ENCODE assay signal across 16 mouse cellular contexts in the genomic region with DNA sequence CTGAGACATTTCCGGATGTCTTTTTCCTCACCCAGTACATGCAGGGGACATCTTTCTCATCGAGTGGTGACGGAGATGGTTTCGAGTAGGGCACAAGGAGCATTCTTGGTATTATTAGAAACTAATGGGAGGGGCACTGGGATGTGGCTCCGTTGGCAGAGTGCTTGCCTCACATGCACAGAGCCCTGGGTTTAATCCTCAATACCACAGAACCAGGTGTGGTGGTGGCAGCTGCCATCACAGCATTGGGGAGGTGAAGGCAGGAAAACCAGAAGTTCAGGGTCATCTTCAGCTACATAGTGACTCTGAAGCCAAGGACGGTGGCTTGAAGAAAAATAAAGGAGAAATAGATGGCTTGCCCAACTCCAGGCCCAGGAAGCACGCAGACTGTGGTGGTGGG. TPM values are rescaled to one million over a fixed set of nuclear protein-coding genes. Genes with fewer than 3 reads are reported as not detected.
DNase-seq lines count a peak whose midpoint lies in the region; ATAC-seq and TF ChIP-seq lines count a peak whose summit lies in the region.
"Had no signal": no experiment of that assay in that cellular context is flagged by ENCODE, and none has a peak within 500 bp of the region (broad histone marks: within the 10 kb centered on the region; RNA-seq: fewer than 3 reads in every experiment).

No protein-coding gene starts in this region.

- H3K4me3 ChIP-seq in heart, embryonic 15.5 days, result no peak overlapping the region
- no peak overlapping the region for H3K4me3 ChIP-seq in lung, embryonic 14.5 days (ENCODE audit: low read depth, low read length)
- no peak overlapping the region for H3K4me3 ChIP-seq in intestine, postnatal 0 days (ENCODE audit: low read depth, low read length)
- no peak overlapping the region for H3K4me3 ChIP-seq in stomach, embryonic 15.5 days (replicated peaks)
- H3K4me3 ChIP-seq: forebrain, embryonic 13.5 days; limb, embryonic 15.5 days had no signal

- H3K4me1 ChIP-seq in heart, embryonic 15.5 days (replicated peaks), result peaks cover 23% of the 10 kb centered on the region
- H3K4me1 ChIP-seq in lung, embryonic 14.5 days (ENCODE audit: insufficient read depth), result peaks cover 14% of the 10 kb centered on the region
- peaks cover 14% of the 10 kb centered on the region for H3K4me1 ChIP-seq in intestine, postnatal 0 days (replicated peaks; ENCODE audit: control insufficient read depth, insufficient read depth, low read length)
- peaks cover 43% of the 10 kb centered on the region for H3K4me1 ChIP-seq in stomach, embryonic 15.5 days
- H3K4me1 ChIP-seq: forebrain, embryonic 13.5 days had no signal

- peak overlapping the region; percentile 46 for H3K27ac ChIP-seq in heart, embryonic 15.5 days
- peak overlapping the region; percentile 75 for H3K27ac ChIP-seq in lung, embryonic 14.5 days (ENCODE audit: low read depth)
- H3K27ac ChIP-seq in intestine, postnatal 0 days (ENCODE audit: low read depth, low read length), result peak overlapping the region; percentile 50; the same call in 1 of the 2 replicates
- H3K27ac ChIP-seq in stomach, embryonic 15.5 days, result peak overlapping the region; percentile 58
- H3K27ac ChIP-seq: forebrain, embryonic 13.5 days; hindbrain, postnatal 0 days; limb, embryonic 15.5 days had no signal

- no peak overlapping the region for H3K9ac ChIP-seq in heart, embryonic 15.5 days
- no peak overlapping the region for H3K9ac ChIP-seq in lung, embryonic 14.5 days
- no peak overlapping the region for H3K9ac ChIP-seq in intestine, postnatal 0 days (ENCODE audit: low read depth, low read length)
- no peak overlapping the region for H3K9ac ChIP-seq in stomach, embryonic 15.5 days
- H3K9ac ChIP-seq: forebrain, embryonic 13.5 days; limb, embryonic 15.5 days had no signal

- H3K36me3 ChIP-seq in heart, embryonic 15.5 days, result no peaks in the 10 kb centered on the region
- no peaks in the 10 kb centered on the region; the same call in 1 of the 2 replicates for H3K36me3 ChIP-seq in lung, embryonic 14.5 days (ENCODE audit: insufficient read depth)
- H3K36me3 ChIP-seq in intestine, postnatal 0 days (ENCODE audit: control insufficient read depth, insufficient read depth), result peaks cover 2% of the 10 kb centered on the region; the same call in 1 of the 2 replicates
- H3K36me3 ChIP-seq in stomach, embryonic 15.5 days, result no peaks in the 10 kb centered on the region
- H3K36me3 ChIP-seq: limb, embryonic 15.5 days had no signal

- TF ChIP-seq CTCF in lung, embryonic 14.5 days (IDR thresholded peaks at IDR 0.05; ENCODE audit: low read depth), result no peak
- TF ChIP-seq CTCF in intestine, postnatal 0 days (IDR thresholded peaks at IDR 0.05; ENCODE audit: low read depth), result no peak

- peaks cover 21% of the 10 kb centered on the region for H3K27me3 ChIP-seq in heart, embryonic 15.5 days
- peaks cover 9% of the 10 kb centered on the region; the same call in 1 of the 2 replicates for H3K27me3 ChIP-seq in lung, embryonic 14.5 days (ENCODE audit: insufficient read depth, low read length)
- H3K27me3 ChIP-seq in intestine, postnatal 0 days (replicated peaks; ENCODE audit: control insufficient read depth, insufficient read depth, low read length), result no peaks in the 10 kb centered on the region
- H3K27me3 ChIP-seq in stomach, embryonic 15.5 days (replicated peaks), result no peaks in the 10 kb centered on the region; the same call in 1 of the 2 replicates

- WGBS in heart, embryonic 15.5 days, result 52% methylated on average over 7 of the region's 7 CpGs
- WGBS in lung, embryonic 14.5 days, result 60% methylated on average over 7 of the region's 7 CpGs
- WGBS in intestine, postnatal 0 days, result 44% methylated on average over 7 of the region's 7 CpGs
- WGBS in stomach, embryonic 15.5 days, result 58% methylated on average over 7 of the region's 7 CpGs

- 0 out of 2 replicates have a peak overlapping the region, but pooled peaks have one; percentile 8 for H3K4me2 ChIP-seq in heart, embryonic 15.5 days
- no peak overlapping the region for H3K4me2 ChIP-seq in lung, embryonic 14.5 days
- no peak overlapping the region for H3K4me2 ChIP-seq in intestine, postnatal 0 days (replicated peaks; ENCODE audit: low read depth)
- H3K4me2 ChIP-seq in stomach, embryonic 15.5 days, result no peak overlapping the region
- H3K4me2 ChIP-seq: forebrain, embryonic 13.5 days; limb, embryonic 15.5 days had no signal

- DNase-seq in heart, adult 9 months (ENCODE audit: low spot score in 2 of 2), result no peak
- no peak for DNase-seq in lung, embryonic 14.5 days
- DNase-seq in lung, postnatal 4 days, result no peak
- DNase-seq: cerebellum, adult 9-10 months; kidney, adult 8-10 months; kidney, postnatal 36 days; lung, postnatal 36 days; retina, postnatal 1 day; thymus, postnatal 36 days had no signal

- no peaks in the 10 kb centered on the region for H3K9me3 ChIP-seq in heart, embryonic 15.5 days (replicated peaks)
- no peaks in the 10 kb centered on the region for H3K9me3 ChIP-seq in lung, embryonic 14.5 days (ENCODE audit: low read depth, low read length)
- H3K9me3 ChIP-seq in intestine, postnatal 0 days (ENCODE audit: control insufficient read depth), result no peaks in the 10 kb centered on the region
- H3K9me3 ChIP-seq in stomach, embryonic 15.5 days, result no peaks in the 10 kb centered on the region
- H3K9me3 ChIP-seq: forebrain, embryonic 13.5 days; limb, embryonic 15.5 days had no signal

- no peak for ATAC-seq in heart, embryonic 15.5 days (replicated peaks; ENCODE audit: insufficient number of reproducible peaks, insufficient read depth, low FRiP score, low read depth)
- no peak for ATAC-seq in lung, embryonic 14.5 days (ENCODE audit: insufficient read depth)
- ATAC-seq in intestine, postnatal 0 days, result no peak
- no peak for ATAC-seq in stomach, embryonic 15.5 days (ENCODE audit: insufficient read depth, low FRiP score, low read depth)
- no peak for ATAC-seq in inflammation-experienced regulatory T-cells, adult 6 months
- ATAC-seq: forebrain, embryonic 13.5 days; hindbrain, postnatal 0 days had no signal

RNA-seq across cellular contexts. Expression of a gene that starts 25.0 kb away (rescaled TPM):
- 0.60 and 1.0 TPM in 2 replicates for polyA plus RNA-seq in heart, embryonic 15.5 days (2015; fragmentation: Nextera tagmentation; extraction: Ambion mirVana)
- 0.13 TPM in 1 of 2 replicates, not detected in the other for polyA plus RNA-seq in lung, embryonic 14.5 days (2014; fragmentation: Nextera tagmentation; extraction: Ambion mirVana)
- polyA plus RNA-seq in intestine, postnatal 0 days (2015; fragmentation: Nextera tagmentation; extraction: Ambion mirVana), result 0.35 and 0.77 TPM in 2 replicates
- 0.12 and 0.37 TPM in 2 replicates for polyA plus RNA-seq in stomach, embryonic 15.5 days (2015; fragmentation: Nextera tagmentation; extraction: Ambion mirVana)
- polyA plus RNA-seq in inflammation-experienced regulatory T-cells, adult 6 months (2017; shearing (Covaris generic)), result not detected

RNA-seq across cellular contexts. Expression of a gene that starts 25.8 kb away (rescaled TPM):
- 0.96 and 1.2 TPM in 2 replicates for polyA plus RNA-seq in heart, embryonic 15.5 days (2015; fragmentation: Nextera tagmentation; extraction: Ambion mirVana)
- polyA plus RNA-seq in lung, embryonic 14.5 days (2014; fragmentation: Nextera tagmentation; extraction: Ambion mirVana), result 2.4 TPM in 2 replicates
- 6.1 and 7.7 TPM in 2 replicates for polyA plus RNA-seq in intestine, postnatal 0 days (2015; fragmentation: Nextera tagmentation; extraction: Ambion mirVana)
- 3.5 and 4.0 TPM in 2 replicates for polyA plus RNA-seq in stomach, embryonic 15.5 days (2015; fragmentation: Nextera tagmentation; extraction: Ambion mirVana)
- not detected for polyA plus RNA-seq in inflammation-experienced regulatory T-cells, adult 6 months (2017; shearing (Covaris generic))

RNA-seq across cellular contexts. Expression of a gene that starts 39.9 kb away (rescaled TPM):
- polyA plus RNA-seq in heart, embryonic 15.5 days (2015; fragmentation: Nextera tagmentation; extraction: Ambion mirVana), result 17.0 and 20.5 TPM in 2 replicates
- 22.1 and 26.8 TPM in 2 replicates for polyA plus RNA-seq in lung, embryonic 14.5 days (2014; fragmentation: Nextera tagmentation; extraction: Ambion mirVana)
- polyA plus RNA-seq in intestine, postnatal 0 days (2015; fragmentation: Nextera tagmentation; extraction: Ambion mirVana), result 8.3 and 9.2 TPM in 2 replicates
- 23.3 and 25.2 TPM in 2 replicates for polyA plus RNA-seq in stomach, embryonic 15.5 days (2015; fragmentation: Nextera tagmentation; extraction: Ambion mirVana)
- 10 to 100 TPM; 56.9 to 80.8 (median 70.0) TPM for polyA plus RNA-seq in inflammation-experienced regulatory T-cells, adult 6 months (2017; shearing (Covaris generic))

RNA-seq across cellular contexts. Expression of a gene that starts 42.6 kb away (rescaled TPM):
- polyA plus RNA-seq in heart, embryonic 15.5 days (2015; fragmentation: Nextera tagmentation; extraction: Ambion mirVana), result 369 and 456 TPM in 2 replicates
- 289 and 308 TPM in 2 replicates for polyA plus RNA-seq in lung, embryonic 14.5 days (2014; fragmentation: Nextera tagmentation; extraction: Ambion mirVana)
- polyA plus RNA-seq in intestine, postnatal 0 days (2015; fragmentation: Nextera tagmentation; extraction: Ambion mirVana), result 175 and 180 TPM in 2 replicates
- polyA plus RNA-seq in stomach, embryonic 15.5 days (2015; fragmentation: Nextera tagmentation; extraction: Ambion mirVana), result 391 and 408 TPM in 2 replicates
- 100 to 1,000 TPM; 124 to 141 (median 130) TPM for polyA plus RNA-seq in inflammation-experienced regulatory T-cells, adult 6 months (2017; shearing (Covaris generic))
